Mouse (Mus musculus) C2C12 (cell line): ENCODE measurements around the gene Vps45.

Experiments used
- CTCF ChIP-seq: IDR thresholded peaks from one replicate; pipeline ENCODE4 v1.5.1; 2011; ENCODE audit not compliant: control insufficient read depth, insufficient read depth, insufficient read length
- MAX ChIP-seq: IDR thresholded peaks from one replicate; pipeline ENCODE4 v1.6.1; 2011; ENCODE audit warnings: mild to moderate bottlenecking, control low read depth
- USF1 ChIP-seq: IDR thresholded peaks from one replicate; pipeline ENCODE4 v1.6.1; 2011; ENCODE audit warnings: low read depth, mild to moderate bottlenecking, control low read depth, moderate library complexity

GRCm38 (mm10) chr3:96031991-96032651 lies 26.1 kb downstream of the Vps45 start:
- TF ChIP-seq USF1: no peak
- TF ChIP-seq MAX: no peak
- no peak for TF ChIP-seq CTCF
